Mouse (Mus musculus) retina, postnatal 7 days (tissue): ENCODE data around the gene Flt3l.
"Not testable (repeated sequence)": the region's sequence is repeated elsewhere in the genome, so short reads cannot be mapped to it uniquely, and the experiment has no call there.

Source experiments
- DNase-seq: peaks from one replicate; pipeline ENCODE4 v3.0.0-alpha.2; 2012; ENCODE audit warnings: low read depth, low spot score

The Flt3l gene

DNA sequence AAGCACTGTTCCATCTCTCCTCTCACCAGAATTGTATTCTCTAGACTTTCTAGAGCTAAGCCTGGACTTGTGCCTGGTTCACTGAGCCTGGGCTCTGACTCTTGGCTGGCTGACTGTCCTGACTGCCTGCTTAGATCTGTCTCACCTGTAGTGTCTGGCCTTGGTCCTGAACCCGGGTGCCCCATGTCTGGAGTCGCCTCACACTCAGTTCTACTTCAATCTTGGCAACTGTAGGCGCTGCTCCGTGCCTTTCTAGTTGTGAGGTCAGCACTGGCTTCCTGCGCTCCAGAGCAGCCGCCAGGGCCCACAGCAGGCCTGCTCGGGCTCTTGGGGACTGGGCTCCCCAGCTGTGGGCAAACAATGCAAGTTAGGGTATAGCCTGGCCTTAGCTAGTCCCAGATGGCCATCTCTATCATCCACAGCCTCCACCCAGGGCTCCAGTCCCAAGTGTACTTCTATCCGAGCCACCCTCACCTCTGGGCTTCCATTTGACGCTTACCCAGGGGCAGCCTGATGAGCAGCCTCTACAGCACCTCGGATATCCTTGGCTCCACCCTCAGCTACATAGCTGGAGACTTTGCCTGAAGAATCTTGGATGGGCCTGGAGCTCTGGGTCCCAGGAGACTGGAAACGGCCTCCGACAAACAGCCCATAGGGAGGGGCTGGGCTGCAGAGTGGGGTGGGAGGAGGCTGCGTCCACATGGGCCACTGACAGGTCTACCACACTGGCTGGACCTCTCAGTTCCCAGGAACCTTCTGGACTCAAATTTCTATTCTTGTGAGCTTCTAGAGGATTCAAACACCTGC is 8.3 kb upstream of the Flt3l start:
- DNase-seq = no peak

DNA sequence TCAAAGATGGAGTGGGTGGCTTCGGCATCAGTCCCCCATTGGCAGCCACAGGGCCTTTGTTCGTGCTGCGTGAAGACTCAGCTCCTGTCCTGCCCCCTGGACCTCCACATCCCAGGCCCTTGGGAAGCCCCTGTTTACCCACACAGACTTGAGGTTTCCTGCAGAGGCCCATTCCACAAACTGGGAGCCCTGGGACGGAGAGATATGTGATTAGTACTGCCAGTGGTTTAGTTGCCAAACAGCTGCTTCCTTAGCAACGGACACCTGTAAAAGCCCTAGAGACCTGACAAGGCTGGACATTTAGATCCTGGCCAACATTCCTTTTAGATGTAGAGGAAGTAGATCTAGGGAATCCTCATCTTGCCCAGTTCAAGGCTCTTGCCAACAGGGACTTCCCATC is 5.7 kb upstream of the Flt3l start:
- no peak for DNase-seq

DNA sequence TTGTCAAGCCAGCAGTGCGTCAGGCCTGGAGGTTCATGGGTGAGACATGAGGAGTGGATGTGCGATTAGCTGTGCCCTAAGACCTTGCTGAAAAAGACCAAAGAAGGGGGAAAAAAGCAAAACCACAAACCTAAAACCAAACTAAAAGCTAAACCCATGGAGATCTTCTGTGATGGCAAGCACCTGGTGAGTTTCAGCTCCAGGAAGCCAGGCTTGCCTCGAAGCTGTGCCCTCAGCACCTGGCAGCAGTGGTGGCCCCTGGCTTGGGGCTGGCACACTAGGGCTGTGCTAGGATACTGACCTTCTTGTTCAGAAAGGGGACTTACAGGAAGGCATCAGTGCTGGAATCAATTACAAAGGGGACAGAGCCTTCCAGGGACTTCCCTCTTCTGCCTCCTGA is 5.1 kb upstream of the Flt3l start:
- DNase-seq = no peak

DNA sequence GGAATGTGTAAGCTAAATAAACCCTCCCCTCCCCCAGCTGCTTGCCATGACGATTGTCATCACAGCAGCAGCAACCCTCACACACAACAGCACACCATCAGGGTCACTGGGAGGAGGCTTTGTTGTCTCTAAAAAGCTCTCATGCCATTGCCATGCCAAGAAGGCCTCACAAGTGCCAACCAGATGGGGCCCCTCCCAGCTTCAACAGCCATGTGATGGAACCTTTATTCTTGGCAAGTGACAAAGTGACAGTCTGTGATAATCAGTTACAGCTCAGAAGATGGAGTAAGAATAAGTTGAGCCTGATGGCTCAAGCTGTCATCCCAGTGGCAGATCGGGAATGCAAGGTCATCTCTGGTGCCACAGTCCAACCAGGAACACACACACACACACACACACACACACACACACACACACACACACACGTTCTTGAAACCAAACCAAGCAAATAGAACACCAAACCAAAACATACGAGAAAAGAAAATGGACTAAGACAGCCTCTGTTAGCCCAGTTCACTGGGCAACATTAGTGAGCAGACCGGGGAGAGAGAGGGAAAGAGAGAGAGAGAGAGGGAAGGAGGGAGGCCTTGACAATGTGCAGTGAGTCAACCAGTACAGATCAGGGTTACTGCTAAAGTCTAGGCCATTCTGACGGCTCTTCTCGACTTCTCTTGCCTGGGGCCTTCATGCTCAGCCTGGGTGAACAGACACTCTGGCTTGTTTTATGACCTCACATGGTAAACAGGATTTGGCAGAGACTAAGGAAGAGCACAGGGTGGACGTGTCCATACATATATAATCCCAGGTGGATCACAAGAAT is 3.9 kb upstream of the Flt3l start:
- no peak for DNase-seq

DNA sequence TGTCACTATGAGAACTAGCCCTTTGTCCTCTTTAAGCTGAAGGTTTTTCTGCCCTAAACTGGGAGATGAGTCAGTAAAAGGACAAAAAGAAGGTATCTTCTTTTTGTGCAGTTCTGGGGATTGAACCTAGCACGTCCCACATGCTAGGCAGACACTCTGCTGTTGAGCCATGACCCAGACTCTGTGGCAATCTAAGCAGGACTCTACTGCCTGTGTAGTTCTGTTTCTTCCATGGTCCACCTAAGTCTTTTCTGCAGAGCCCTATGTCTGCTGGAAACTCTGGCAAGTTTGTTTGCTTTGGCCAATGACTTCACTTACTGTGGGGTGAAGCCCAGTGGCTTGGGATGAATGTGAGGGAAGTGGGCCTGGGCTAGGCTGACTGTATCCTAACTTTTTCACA is 2.2 kb upstream of the Flt3l start:
- no peak for DNase-seq

DNA sequence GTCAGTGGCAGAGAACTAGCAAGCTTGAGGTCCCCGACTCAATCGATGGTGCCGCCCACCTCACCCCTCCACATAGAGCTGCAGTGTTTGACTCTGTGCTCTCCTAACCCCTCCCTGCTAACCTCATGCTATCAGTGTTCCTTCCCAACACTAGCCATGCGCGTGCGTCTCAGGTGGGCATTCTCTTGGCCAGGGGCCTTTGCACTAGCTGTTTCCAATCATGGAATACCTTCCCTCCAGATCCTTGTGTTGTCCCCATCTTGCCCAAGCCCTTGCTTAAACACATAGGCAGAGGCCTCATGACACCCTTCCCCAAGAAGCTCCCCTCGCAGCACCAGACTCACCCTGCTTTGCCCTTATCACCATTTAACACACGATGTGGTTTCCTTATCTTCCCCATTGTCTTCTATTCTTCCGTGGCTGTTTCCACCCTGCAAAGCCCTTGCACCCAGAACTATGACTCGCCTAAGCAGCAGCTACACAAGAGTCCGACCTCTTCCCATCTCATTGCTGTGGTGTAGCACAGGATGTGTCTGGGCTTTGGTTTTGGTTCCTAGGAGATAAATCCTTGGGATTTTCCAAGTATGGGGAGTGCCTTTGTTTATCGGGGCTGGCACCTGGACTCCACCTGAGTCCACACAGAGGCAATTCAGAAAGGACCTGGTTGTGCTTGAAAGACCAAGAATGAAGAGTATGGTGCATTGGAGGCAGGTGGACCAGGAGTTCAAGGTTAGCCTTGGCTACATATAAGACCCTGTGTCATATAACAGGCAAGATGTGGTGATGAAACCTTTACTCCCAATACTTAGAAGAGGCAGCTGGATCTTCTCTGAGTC is 1.2 kb upstream of the Flt3l start:
- DNase-seq = no peak

DNA sequence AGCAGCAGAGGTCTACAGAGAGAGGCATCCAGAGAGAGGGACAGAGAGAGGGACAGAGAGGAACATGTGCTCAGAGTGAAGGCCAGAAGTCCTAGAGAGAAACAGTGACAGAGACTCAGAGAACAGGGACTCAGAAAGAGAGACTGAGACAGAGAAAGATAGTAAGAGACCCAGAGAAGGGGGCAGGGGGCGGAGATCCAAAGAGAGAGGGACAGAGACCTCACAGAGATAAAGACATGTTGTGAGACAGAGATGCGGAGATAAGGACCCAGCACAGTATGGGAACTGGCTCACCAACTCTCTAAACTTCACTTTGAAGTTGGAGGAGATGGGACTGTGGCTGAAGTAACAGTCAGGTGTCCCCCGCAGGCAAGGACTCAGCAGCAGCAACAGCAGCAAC is 862 bp downstream of the Flt3l start:
- no peak for DNase-seq

DNA sequence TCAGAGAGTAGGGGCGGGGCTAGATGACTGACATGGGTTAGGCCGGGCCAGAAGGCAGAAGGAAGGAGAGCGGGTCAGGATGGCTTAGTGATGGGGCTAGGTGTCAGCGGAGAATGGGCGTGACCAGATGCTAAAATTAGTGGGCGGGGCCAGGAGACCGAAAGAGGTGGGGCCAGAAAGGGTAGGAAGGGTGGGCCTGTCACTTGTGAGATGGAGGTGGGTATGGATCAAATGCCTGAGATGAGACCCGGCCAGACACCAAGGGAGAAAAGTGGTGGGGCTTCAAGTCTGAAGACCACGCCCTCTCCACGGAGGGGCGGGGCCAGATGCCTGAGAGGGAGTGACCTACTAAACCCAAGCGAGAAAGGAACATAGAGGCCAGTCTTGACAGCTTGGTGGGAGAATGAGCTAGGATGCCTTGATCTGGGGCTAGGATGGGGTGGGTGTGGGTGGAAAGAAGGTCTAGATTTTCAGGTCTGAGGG is 1.6 kb downstream of the Flt3l start:
- no peak for DNase-seq

DNA sequence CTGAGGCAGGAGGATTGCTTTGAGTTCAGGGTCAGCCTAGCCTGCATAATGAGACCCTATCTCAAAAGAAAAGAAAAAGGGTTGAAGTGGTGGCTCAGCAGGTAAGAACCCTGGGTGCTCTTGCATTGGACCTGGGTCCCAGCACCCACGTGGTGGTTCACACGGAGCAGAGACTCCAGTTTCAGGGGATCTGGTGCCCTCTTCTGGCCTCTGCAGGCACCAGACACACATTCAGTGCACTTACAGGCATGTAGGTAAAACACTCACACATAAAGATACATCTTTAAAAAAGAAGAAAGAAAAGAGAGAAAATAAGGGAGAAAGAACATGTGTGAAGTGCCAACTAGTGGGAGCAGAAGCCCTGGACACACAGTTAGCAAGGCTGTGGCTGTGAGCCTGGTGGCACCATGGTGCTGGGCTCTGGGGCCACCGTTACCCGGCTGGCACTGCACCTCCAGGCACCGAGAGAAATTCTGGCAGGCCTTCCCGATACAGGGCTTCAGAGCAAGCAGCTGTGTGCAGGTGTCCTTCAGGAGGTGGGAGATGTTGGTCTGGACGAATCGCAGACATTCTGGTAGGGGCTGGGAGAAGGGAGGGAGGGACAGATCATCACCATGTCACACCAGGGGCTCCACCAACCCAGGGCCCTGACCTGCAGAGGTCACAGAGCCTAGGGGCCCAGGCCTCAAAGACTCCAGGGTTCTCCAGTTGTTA is 2.6 kb downstream of the Flt3l start:
- DNase-seq = no peak

DNA sequence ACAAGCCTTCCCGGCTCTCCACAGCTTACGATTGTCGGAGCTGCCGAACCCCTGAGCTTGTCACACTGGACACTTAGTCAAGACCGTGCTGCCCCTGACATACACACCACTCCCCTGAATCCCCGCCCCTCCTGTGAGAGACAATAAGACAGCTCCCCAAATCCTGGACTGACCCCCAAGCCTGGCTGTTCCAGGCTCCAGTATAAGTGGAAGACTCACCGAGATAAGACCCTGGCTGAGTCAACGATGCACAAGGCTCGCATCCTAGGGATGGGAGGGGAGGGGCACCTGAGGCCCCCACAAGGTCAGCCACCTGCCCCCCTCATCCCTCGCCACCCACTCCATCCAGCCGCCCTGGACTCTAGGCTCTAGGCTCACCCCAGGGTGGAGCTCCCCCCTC is 4.4 kb downstream of the Flt3l start:
- no peak for DNase-seq

DNA sequence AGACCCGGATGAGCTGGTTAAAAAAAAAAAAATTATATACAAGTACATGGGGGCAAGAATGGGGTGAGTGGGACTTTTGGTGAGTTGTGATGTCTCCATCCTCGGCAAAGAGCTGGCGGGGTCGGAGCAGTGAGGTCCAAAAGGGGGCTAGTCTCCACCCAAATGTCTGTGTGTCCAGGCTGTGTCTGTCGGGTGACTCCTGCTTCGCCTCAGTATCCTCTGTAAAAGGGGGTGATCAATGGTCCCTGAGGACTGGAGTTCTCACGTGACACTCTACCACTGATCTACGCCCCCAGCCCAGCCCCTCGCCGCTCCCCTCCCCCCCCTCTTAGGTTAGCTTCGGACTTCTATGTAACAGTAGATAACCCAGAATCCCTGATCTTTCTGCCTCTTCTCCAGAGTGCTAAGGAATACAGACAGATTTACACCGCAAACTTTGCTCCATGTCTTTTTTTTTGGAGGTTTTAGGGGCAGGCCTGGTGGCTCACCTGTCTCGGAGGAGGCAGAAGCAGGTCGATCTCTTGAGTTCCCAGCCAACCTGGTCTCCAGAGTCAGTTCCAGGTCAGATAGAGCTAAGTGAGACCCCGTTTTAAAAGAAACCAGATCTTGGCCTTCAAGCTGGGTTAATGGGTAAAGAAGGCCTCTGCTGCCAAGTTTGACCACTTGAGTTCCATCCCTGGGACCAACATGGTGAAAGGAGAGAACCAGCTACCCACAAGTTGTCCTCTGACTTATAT is 6.3 kb downstream of the Flt3l start:
- no peak for DNase-seq

DNA sequence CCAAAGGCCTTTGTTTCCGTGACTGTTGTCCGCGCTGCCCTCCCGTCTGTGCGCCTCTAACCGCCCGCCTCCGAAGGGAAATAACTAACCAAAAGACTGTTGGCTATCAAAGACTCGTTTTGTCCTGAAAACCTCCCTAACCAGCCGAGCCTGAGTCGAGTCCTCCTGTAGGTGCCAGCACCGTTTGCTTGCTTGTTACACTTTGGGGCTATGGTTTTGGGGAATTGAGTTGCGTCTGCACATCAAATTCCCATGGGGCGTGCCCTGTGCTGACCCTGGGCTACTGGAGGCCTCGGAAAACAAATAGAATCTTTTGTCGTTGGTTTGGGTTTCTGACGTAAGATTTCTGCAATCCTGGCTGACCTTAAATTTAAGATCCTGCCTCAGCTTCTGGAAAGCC is 6.9 kb downstream of the Flt3l start:
- no peak for DNase-seq

DNA sequence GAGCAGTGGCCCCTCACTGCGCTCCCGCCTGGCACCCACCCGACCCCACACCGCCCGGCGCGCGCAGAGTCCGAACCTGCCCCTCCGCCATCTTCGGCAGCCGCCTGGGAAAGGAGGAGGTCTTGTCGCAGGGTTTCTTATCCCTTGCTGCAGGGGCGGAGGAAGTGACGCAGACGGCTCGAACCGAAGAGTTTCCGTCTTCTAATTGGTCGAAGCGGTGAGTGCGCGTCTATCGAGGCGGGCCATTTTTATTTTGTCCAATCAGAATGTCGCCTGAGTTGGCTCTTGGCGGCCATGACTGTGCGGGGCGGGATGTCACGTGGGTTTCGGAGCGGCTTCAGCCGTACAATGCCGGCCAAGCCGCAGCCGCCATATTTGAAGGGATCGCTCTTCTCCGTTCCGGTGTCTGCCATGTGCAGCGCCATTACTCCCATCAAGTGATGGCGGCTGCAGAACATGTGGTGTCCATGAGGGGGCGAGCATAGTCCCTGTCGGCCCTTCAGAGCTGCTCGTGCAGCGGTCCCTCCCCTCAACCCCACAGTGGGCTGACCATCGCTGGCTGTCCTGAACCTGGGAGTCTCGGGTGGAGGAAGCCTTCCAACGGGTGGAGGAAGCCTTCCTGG is 7.5 kb downstream of the Flt3l start, which contains the start of gene Rpl13a:
Rpl13a (minus strand) TSS at position 138 of the 623 bp plus-strand sequence.
- peak; percentile 99 for DNase-seq

DNA sequence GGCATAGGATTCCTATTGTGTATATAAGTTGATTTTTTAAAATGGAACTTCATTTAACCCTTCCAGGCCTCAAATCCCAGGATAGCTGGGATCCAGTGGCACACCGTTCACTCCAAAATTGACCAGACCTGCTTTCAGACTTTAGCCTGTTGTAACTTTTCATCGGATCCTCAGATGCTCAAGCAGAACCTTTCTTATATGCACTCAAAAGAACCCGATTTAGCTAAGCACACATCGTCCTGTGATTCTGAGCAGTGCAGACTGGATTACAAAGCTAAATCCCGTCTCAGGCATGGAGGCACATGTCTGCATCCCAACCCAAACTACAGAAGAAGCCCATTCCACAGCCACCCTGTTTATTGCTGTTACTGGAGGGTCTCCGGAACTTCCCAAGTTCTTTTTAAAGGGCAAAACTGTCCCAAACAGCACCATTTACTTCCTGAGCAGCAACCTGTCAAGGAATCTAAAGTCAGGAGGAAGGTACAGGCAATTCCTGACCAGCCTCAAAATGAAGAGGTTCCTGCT is 8.5 kb downstream of the Flt3l start:
- DNase-seq = no peak

DNA sequence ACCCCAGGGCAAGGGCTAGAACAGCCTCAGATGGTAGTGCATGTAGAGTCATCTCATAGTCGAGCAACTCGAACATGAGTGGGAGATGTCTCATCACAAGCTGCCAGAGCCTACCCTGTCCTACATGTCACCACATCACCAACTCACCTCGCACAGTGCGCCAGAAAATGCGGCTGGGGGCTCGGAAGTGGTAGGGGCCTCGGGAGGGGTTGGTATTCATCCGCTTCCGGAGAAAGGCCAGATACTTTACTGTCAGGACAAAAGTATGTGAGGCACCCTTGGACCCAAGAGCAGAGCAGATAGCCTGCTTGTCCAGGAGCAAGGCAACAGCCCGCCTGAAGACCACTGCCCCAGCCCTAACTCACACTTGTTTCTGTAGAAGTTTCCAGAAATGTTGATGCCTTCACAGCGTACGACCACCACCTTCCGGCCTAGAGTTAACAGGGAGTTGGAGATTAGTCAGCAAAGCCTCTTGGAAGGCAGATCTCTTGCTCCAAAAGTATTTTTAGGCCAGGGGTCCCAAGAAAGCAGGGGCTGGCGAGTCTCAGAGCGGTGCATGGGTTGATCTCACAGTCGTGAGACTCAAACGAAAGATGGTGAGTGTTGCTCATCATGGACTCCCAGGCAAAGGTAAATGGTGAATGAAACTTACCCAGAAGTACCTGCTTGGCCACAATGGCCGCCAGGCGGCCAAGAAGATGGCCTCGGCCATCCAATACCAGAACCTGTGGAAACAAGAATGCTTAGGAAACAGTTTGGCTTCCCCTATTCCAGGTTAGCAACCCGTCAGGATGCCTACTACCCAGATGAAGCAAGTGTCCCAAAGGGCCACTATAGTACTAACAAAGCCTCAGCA is 9.2 kb downstream of the Flt3l start:
- DNase-seq = no peak

DNA sequence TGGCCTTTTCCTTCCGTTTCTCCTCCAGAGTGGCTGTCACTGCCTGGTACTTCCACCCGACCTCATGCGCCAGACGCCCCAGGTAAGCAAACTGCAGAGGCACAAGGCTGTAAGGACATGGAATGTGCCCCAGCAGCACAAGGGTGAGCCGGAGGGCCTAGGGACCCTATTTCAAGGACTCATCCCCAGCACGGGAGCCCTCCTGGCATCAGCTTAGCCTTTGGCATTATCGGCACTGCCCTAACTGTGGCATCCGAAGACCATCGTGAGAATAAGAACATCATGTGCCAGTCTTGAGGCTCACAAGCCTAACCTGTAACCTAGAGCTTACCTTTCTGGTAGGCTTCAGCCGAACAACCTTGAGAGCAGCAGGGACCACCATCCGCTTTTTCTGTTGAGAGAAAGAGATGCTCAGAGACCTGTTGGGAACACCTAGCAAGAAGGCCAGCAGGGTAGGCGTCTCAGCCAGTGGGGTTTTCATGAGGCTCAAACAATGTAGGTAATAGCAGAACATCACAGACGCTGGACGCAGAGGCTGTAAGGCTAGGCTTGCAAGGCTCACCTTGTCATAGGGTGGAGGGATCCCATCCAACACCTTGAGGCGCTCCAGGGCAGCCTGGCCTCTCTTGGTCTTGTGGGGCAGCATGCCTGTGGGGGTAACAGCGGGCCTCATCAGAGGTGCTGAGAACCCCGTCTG is 9.9 kb downstream of the Flt3l start:
- DNase-seq = no peak

DNA sequence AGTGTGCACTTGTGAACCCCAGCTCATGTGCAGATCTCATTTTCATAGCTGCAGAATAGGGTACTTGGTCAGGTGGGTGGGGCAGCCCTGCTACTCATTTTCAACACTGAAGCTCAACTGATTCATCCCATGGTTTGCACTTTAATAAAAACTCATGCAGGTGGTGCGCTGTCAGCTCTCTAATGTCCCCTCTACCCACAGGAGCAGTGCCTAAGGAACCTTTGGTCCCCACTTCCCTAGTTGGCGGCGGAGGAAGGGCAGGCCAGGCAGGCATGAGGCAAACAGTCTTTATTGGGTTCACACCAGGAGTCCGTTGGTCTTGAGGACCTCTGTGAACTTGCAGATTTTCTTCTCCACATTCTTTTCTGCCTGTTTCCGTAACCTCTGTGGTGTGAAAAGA is 10.6 kb downstream of the Flt3l start:
- DNase-seq = not testable (repeated sequence)

DNA sequence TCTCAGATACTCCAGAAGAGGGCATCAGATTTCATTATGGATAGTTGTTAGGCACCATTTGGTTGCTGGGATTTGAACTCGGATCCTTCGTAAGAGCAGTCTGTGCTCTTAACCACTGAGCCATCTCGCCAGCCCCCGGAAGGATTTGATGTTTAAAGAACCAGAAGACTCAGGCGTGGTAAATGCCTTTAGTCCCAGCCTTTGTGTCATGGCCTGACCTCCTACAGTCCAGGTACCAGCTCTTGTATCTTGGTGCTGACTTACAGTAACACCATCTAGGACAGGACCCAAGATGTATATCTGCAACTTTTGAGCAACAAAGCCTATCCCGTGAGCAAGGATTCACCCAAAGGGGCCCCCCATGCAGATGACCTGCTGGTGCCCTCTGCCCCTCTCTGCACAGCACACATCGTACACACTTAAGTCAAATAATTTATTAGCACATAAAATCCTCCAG is 11.1 kb downstream of the Flt3l start:
- no peak for DNase-seq
